Mouse (Mus musculus) ES-E14 (cell line): ENCODE measurements around the gene Foxp1. TPM values are rescaled to one million over a fixed set of nuclear protein-coding genes. Genes with fewer than 3 reads are reported as not detected.

Source experiments
- DNase-seq: peaks from one replicate; pipeline ENCODE4 v3.0.0-alpha.2; 2013; ENCODE audit warnings: low read depth, low spot score
- H3K27ac ChIP-seq: 2 replicates; pipeline ENCODE4 v1.5.1; 2012; ENCODE audit warnings: low read depth, mild to moderate bottlenecking, low read length, moderate library complexity, mixed read lengths; ENCODE audit not compliant: poor library complexity, insufficient read depth, severe bottlenecking
- H3K36me3 ChIP-seq: 2 replicates; pipeline ENCODE4 v1.6.1; 2012; ENCODE audit warnings: mild to moderate bottlenecking, low read length, moderate library complexity, mixed read lengths; ENCODE audit not compliant: control insufficient read depth, poor library complexity, insufficient read depth, severe bottlenecking
- H3K4me1 ChIP-seq, 2 experiments: fragments of 150-350 bp in 1 of 2; sonication (generic) in 1 of 2; 2 replicates each; pipeline ENCODE4 v1.6.1; 2012; ENCODE audit warnings: low read length in 2 of 2, mild to moderate bottlenecking in 1 of 2, mixed read lengths in 1 of 2; ENCODE audit not compliant: control insufficient read depth in 2 of 2, insufficient read depth in 2 of 2, poor library complexity in 1 of 2
- H3K4me3 ChIP-seq, 2 experiments: fragments of 150-350 bp in 1 of 2; sonication (generic) in 1 of 2; 2 replicates each; pipeline ENCODE4 v1.5.1; 2012; ENCODE audit warnings: low read length in 2 of 2, low read depth in 1 of 2, mild to moderate bottlenecking in 1 of 2, mixed read lengths in 1 of 2; ENCODE audit not compliant: insufficient read depth in 1 of 2, poor library complexity in 1 of 2, severe bottlenecking in 1 of 2
- H3K9ac ChIP-seq: 2 replicates; pipeline ENCODE4 v1.6.1; 2012; ENCODE audit warnings: low read depth, mild to moderate bottlenecking, low read length, mixed read lengths; ENCODE audit not compliant: poor library complexity, insufficient read depth, severe bottlenecking
- H3K9me3 ChIP-seq: fragments of 150-350 bp; sonication (generic); 2 replicates; pipeline ENCODE4 v1.6.1; 2012; ENCODE audit warnings: low read depth, mild to moderate bottlenecking, low read length; ENCODE audit not compliant: control insufficient read depth, insufficient read depth
- CHD2 ChIP-seq: IDR thresholded peaks from 2 replicates; pipeline ENCODE4 v1.6.1; 2014; ENCODE audit warnings: mild to moderate bottlenecking, low read depth, low read length, inconsistent platforms
- HCFC1 ChIP-seq: IDR thresholded peaks from 2 replicates; pipeline ENCODE4 v1.6.1; 2012; ENCODE audit warnings: low read length, inconsistent platforms, borderline replicate concordance; ENCODE audit not compliant: insufficient read depth
- MAFK ChIP-seq: IDR thresholded peaks from 2 replicates; pipeline ENCODE4 v1.6.1; 2014; ENCODE audit warnings: mild to moderate bottlenecking, low read depth, low read length, inconsistent platforms; ENCODE audit not compliant: insufficient read depth
- ZC3H11A ChIP-seq: IDR thresholded peaks from 2 replicates; pipeline ENCODE4 v1.6.1; 2012; ENCODE audit warnings: low read depth, mild to moderate bottlenecking, inconsistent platforms, low read length, borderline replicate concordance
- ZNF384 ChIP-seq: IDR thresholded peaks from 2 replicates; pipeline ENCODE4 v1.6.1; 2012; ENCODE audit warnings: low read depth, low read length, inconsistent platforms
- in situ Hi-C, 2 experiments: fragments of 600-800 bp; cut with MboI; formaldehyde crosslinking; loops; one replicate each; pipeline ENCODE4 v1.15.1; 2025; ENCODE audit warnings: low sequenced_read_pairs in 2 of 2, inconsistent platforms in 1 of 2; ENCODE audit not compliant: unreplicated experiment in 2 of 2
- total RNA-seq: library from RNA; depleted of rRNA; stranded (reverse); fragments of 300-350 nt; gene quantifications from 2 replicates; pipeline ENCODE4 v1.2.3, GENCODE M21; 2012

Foxp1 gene
- total RNA-seq, 1 experiment: 70.0 TPM

DNA sequence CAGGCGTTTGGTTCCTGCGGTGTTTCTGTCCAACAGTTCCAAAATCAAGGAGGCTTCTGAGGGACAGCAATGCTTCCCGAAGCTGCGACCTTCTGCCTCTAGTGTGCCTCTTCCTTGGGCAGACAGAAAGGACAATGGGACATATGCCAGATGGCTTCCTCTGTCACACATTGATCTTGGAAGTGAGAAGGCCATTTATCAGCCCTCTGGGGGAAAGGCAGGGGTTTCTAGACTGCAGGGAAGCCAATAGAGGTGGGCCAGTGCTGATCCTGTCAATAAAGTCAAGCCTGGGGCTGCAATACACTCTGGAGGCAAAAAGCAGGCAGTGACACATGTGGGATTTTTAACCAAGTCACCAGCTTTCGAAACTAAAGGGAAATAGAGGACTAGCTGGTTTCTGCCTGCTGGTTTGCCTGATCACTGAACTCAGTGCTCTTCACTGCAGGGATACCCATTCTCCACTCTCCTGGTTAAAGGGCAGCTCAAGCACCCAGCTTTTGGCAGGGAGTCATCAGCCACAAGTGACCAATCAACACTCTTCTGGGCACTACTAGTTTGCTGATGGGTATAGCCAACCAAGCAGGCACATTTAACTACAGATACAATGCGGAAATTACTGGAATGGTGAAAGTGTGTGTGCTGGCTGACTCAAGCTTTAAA lies 315.2 kb downstream of the Foxp1 start:
- no peak overlapping the region for H3K4me3 ChIP-seq
- in situ Hi-C loops: no loop called here
- no peak for DNase-seq

DNA sequence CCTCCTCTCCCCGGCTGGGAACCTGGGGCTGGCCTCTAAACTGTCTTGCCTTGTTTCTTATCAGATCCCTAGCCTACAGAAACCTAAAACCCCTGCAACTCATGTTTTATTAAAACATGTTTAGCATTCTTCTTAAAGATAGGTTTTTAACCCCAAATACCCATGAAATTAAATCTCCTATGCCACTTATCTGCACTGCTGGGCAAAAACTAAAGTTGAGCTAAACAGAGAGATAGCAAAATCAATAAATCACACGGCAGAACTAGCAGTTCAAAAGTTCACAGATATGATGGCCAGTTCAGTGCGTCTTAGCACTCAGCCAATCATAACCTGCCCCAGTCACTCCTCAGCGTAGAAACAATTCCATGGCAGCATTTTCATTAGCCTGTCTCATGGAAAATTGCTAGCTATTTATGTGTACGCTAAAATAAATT lies 316.1 kb downstream of the Foxp1 start:
- Histone ChIP-seq H3K4me1 (peaks cover 7 to 11% of the 10 kb centered on the region in 2 experiments; a peak in 2 of 4 replicates), H3K36me3 (no peaks in the 10 kb centered on the region), H3K4me3 (no peak overlapping the region), H3K27ac (no peak overlapping the region), H3K9ac (no peak overlapping the region), H3K9me3 (no peaks in the 10 kb centered on the region)
- TF ChIP-seq ZC3H11A (no peak), ZNF384 (no peak), HCFC1 (no peak), CHD2 (no peak)
- in situ Hi-C loops: no loop called here
- no peak for DNase-seq

More for the DNA sequence above, 315.2 kb downstream of the Foxp1 start:
- TF ChIP-seq ZC3H11A (no peak), CHD2 (no peak), ZNF384 (no peak), HCFC1 (no peak), MAFK (no peak)
- Histone ChIP-seq H3K9ac (no peak overlapping the region), H3K9me3 (no peaks in the 10 kb centered on the region), H3K36me3 (no peaks in the 10 kb centered on the region), H3K4me1 (peaks cover 7 to 9% of the 10 kb centered on the region in 2 experiments; a peak in 2 of 4 replicates), H3K27ac (no peak overlapping the region)

DNA sequence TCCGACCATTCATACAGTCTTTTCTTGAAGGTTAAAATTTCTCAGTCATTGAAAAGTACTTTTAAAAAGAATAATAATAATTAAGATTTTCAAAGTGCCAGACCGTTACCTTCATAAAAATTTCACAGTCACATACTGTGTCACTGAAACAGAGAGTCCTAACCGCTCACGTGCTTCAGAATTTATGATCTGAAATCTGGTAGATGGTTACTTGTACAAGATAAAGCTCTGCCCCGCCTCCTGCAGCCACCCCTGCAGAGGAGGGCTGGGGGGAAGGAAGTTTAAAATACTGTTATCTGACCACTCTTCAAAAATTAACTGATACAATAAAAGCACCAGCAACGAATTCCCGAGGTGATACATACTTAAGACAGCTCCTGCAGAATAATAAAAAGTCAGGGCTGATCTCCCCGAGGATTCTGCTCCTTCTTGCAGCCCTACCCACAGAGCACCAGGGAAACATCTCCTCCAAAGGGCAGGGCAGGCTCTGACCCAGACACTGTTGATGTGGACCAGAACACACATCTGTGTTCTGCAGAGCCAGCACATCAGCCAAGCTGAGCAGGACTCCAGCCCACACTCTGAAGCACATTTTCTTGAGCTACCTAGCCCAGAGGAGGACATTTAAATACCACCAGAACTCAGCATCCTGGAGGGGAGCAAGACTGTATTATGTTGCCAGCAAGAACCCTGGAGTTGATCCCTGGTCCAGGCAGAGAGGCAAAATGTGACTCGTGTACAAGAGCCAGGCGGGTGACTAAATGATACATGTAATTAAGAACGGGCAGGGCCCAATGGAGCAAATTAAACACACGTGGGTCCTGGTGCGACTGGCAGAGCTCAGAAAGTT lies 316.7 kb downstream of the Foxp1 start:
- Histone ChIP-seq H3K9me3 (no peaks in the 10 kb centered on the region), H3K36me3 (no peaks in the 10 kb centered on the region), H3K4me1 (peaks cover 7 to 14% of the 10 kb centered on the region in 2 experiments; a peak in 2 of 4 replicates), H3K9ac (no peak overlapping the region), H3K4me3 (no peak overlapping the region), H3K27ac (no peak overlapping the region)
- in situ Hi-C loops: no loop called here
- no peak for DNase-seq
- no peak for TF ChIP-seq MAFK
- no peak for TF ChIP-seq HCFC1
- TF ChIP-seq CHD2: no peak
- TF ChIP-seq ZNF384: no peak
- no peak for TF ChIP-seq ZC3H11A

DNA sequence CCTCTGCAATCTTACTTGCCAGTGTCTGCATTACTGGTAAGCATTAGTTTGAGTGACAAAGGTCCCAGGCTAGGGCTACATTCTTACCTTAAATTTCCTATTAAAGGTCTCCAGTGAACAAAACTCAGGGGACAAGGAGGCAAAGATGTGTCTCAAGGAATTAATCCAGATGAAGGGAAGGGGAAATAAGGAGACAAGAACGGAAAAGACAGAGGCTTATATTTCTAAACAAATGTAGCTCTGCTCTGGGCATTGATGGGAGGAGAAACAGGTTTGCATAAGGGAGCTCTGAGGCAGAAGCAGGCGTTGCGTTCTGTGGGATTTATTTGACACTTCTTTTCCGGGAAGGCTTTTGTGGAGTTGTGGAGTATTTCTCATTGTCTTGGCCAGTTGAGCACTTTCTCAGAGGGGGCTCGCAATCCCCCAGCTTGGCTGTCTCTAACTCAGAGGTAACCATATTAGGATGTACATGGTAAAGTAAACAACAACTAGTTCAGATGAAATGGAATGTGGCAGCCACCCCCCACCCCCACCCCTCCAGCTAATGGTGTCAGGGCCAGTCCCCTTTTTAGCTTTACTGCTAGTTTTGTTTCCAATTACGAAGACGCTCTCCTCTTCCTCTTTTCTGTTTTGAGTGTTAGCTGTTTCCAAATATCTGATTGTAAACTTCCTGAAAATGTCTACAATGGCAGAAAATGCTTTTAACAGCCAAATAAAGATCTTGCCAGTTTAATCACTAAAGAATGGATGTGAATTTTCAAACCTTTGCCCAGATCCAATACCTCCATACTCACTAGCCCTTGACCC lies 317.5 kb downstream of the Foxp1 start:
- Histone ChIP-seq H3K36me3 (no peaks in the 10 kb centered on the region), H3K4me1 (peaks cover 7 to 14% of the 10 kb centered on the region in 2 experiments; a peak in 2 of 4 replicates), H3K4me3 (no peak overlapping the region), H3K9me3 (no peaks in the 10 kb centered on the region), H3K27ac (no peak overlapping the region), H3K9ac (no peak overlapping the region)
- no peak for DNase-seq
- TF ChIP-seq ZNF384: no peak
- TF ChIP-seq HCFC1: no peak
- TF ChIP-seq CHD2: no peak
- TF ChIP-seq ZC3H11A: no peak
- in situ Hi-C loops: no loop called here
